8 mouse cellular contexts compared by ENCODE assay signal in genomic region chr10:37231936-37232556, GRCm38 (mm10).
A peak's percentile ranks its signal among the peaks of the same experiment; 100 is the strongest.
DNase-seq lines count a peak whose midpoint lies in the region; ATAC-seq and TF ChIP-seq lines count a peak whose summit lies in the region.

No protein-coding gene starts in this region.

- H3K36me3 ChIP-seq in ES-Bruce4 (ENCODE audit: control insufficient read depth, insufficient read depth, low read length, poor library complexity, severe bottlenecking) = no peaks in the 10 kb centered on the region
- H3K36me3 ChIP-seq in erythroblast, embryonic 14.5 days (ENCODE audit: control insufficient read depth) = no peaks in the 10 kb centered on the region
- no peaks in the 10 kb centered on the region for H3K36me3 ChIP-seq in hindbrain, embryonic 11.5 days (ENCODE audit: control insufficient read depth, insufficient read depth, low read length)
- no peaks in the 10 kb centered on the region for H3K36me3 ChIP-seq in liver, embryonic 11.5 days (ENCODE audit: control insufficient read depth, insufficient read depth, low read length)
- no peaks in the 10 kb centered on the region for H3K36me3 ChIP-seq in midbrain, postnatal 0 days (ENCODE audit: insufficient read depth, low read length)

- 0 out of 2 replicates have a peak, but pooled peaks have one; percentile 63 for TF ChIP-seq EP300 in ES-Bruce4 (IDR thresholded peaks at IDR 0.05; ENCODE audit: insufficient read depth, low read depth, low read length)

- no peaks in the 10 kb centered on the region for H3K27me3 ChIP-seq in ES-Bruce4 (ENCODE audit: control insufficient read depth, insufficient read depth, low read length, poor library complexity, severe bottlenecking)
- no peaks in the 10 kb centered on the region for H3K27me3 ChIP-seq in erythroblast, embryonic 14.5 days (ENCODE audit: control insufficient read depth)
- no peaks in the 10 kb centered on the region for H3K27me3 ChIP-seq in hindbrain, embryonic 11.5 days (ENCODE audit: control insufficient read depth, insufficient read depth, low read length)
- H3K27me3 ChIP-seq in liver, embryonic 11.5 days (replicated peaks; ENCODE audit: control insufficient read depth, insufficient read depth, low read length) = no peaks in the 10 kb centered on the region
- H3K27me3 ChIP-seq in midbrain, postnatal 0 days (ENCODE audit: insufficient read depth, low read length) = no peaks in the 10 kb centered on the region; the same call in 1 of the 2 replicates

- WGBS in hindbrain, embryonic 11.5 days = 18% methylated on average over 8 of the region's 12 CpGs
- 10% methylated on average over 11 of the region's 12 CpGs for WGBS in liver, embryonic 11.5 days
- WGBS in midbrain, postnatal 0 days = 13% methylated on average over 9 of the region's 12 CpGs

- H3K4me3 ChIP-seq in ES-Bruce4 (ENCODE audit: low read depth, low read length) = no peak overlapping the region
- H3K4me3 ChIP-seq in erythroblast, embryonic 14.5 days (replicated peaks) = peak overlapping the region; percentile 44
- H3K4me3 ChIP-seq in hindbrain, embryonic 11.5 days (ENCODE audit: low read depth, low read length) = no peak overlapping the region
- 0 out of 2 replicates have a peak overlapping the region, but pooled peaks have one; percentile 8 for H3K4me3 ChIP-seq in liver, embryonic 11.5 days (ENCODE audit: low read depth, low read length)
- no peak overlapping the region for H3K4me3 ChIP-seq in midbrain, postnatal 0 days (ENCODE audit: low read depth, low read length)

- H3K4me2 ChIP-seq in hindbrain, embryonic 11.5 days (replicated peaks; ENCODE audit: low read depth, low read length) = peak overlapping the region; percentile 20
- peak overlapping the region; percentile 46 for H3K4me2 ChIP-seq in liver, embryonic 11.5 days
- peak overlapping the region; percentile 30 for H3K4me2 ChIP-seq in midbrain, postnatal 0 days (ENCODE audit: low read depth, low read length, poor library complexity, severe bottlenecking)

- H3K9me3 ChIP-seq in ES-Bruce4 (replicated peaks; ENCODE audit: control insufficient read depth, insufficient read depth, low read length, poor library complexity, severe bottlenecking) = no peaks in the 10 kb centered on the region
- H3K9me3 ChIP-seq in erythroblast, embryonic 14.5 days (ENCODE audit: control insufficient read depth, low read length) = no peaks in the 10 kb centered on the region
- H3K9me3 ChIP-seq in hindbrain, embryonic 11.5 days (ENCODE audit: control insufficient read depth, low read length) = no peaks in the 10 kb centered on the region
- no peaks in the 10 kb centered on the region for H3K9me3 ChIP-seq in liver, embryonic 11.5 days (ENCODE audit: control insufficient read depth, low read length)
- no peaks in the 10 kb centered on the region for H3K9me3 ChIP-seq in midbrain, postnatal 0 days (ENCODE audit: low read length)

- peaks cover 5% of the 10 kb centered on the region for H3K4me1 ChIP-seq in ES-Bruce4 (ENCODE audit: control insufficient read depth, insufficient read depth, low read length)
- peaks cover 71% of the 10 kb centered on the region for H3K4me1 ChIP-seq in erythroblast, embryonic 14.5 days (ENCODE audit: control insufficient read depth)
- H3K4me1 ChIP-seq in hindbrain, embryonic 11.5 days (replicated peaks; ENCODE audit: control insufficient read depth, insufficient read depth, low read length) = no peaks in the 10 kb centered on the region
- peaks cover 25% of the 10 kb centered on the region for H3K4me1 ChIP-seq in liver, embryonic 11.5 days (replicated peaks; ENCODE audit: control insufficient read depth, insufficient read depth, low read length)
- H3K4me1 ChIP-seq in midbrain, postnatal 0 days (ENCODE audit: insufficient read depth, low read length) = no peaks in the 10 kb centered on the region

- no peak for TF ChIP-seq CTCF in ES-Bruce4 (IDR thresholded peaks at IDR 0.05; ENCODE audit: low read depth, low read length)
- no peak for TF ChIP-seq CTCF in midbrain, postnatal 0 days (IDR thresholded peaks at IDR 0.05)

- TF ChIP-seq POLR2A in ES-Bruce4 (IDR thresholded peaks at IDR 0.05; ENCODE audit: insufficient read depth, low read length) = no peak

- DNase-seq in 416B (ENCODE audit: low read depth) = peak; percentile 56
- peak; percentile 58 for DNase-seq in hindbrain, embryonic 11.5 days (ENCODE audit: low spot score)
- DNase-seq in liver, embryonic 11.5 days (ENCODE audit: low spot score) = peak; percentile 74
- peak; percentile 38 for DNase-seq in midbrain, postnatal 0 days (ENCODE audit: low spot score)
- peak; percentile 17 for DNase-seq in testis, postnatal 14 days (ENCODE audit: low spot score)
- DNase-seq in right cerebral cortex, postnatal 14 days = no peak

- H3K27ac ChIP-seq in ES-Bruce4 (ENCODE audit: insufficient read depth, low read length) = peak overlapping the region; percentile 39; the same call in 1 of the 2 replicates
- peak overlapping the region; percentile 1; the same call in 1 of the 2 replicates for H3K27ac ChIP-seq in hindbrain, embryonic 11.5 days (ENCODE audit: low read depth, low read length)
- H3K27ac ChIP-seq in liver, embryonic 11.5 days (ENCODE audit: low read depth, low read length) = peak overlapping the region; percentile 82
- no peak overlapping the region for H3K27ac ChIP-seq in midbrain, postnatal 0 days (ENCODE audit: low read depth, low read length)

- no peak overlapping the region for H3K9ac ChIP-seq in ES-Bruce4 (ENCODE audit: low read depth, poor library complexity, severe bottlenecking)
- no peak overlapping the region for H3K9ac ChIP-seq in hindbrain, embryonic 11.5 days (ENCODE audit: low read depth, low read length)
- H3K9ac ChIP-seq in liver, embryonic 11.5 days (ENCODE audit: low read depth, low read length) = 0 out of 2 replicates have a peak overlapping the region, but pooled peaks have one; percentile 32
- no peak overlapping the region for H3K9ac ChIP-seq in midbrain, postnatal 0 days (replicated peaks; ENCODE audit: low read length, poor library complexity, severe bottlenecking)

- ATAC-seq in hindbrain, embryonic 11.5 days (ENCODE audit: low FRiP score) = peak; percentile 92
- peak; percentile 97 for ATAC-seq in liver, embryonic 11.5 days (replicated peaks; ENCODE audit: low FRiP score)
- ATAC-seq in midbrain, postnatal 0 days (ENCODE audit: low FRiP score) = peak; percentile 66; the same call in 1 of the 2 replicates

Comparison
In these comparisons a context has a peak if more than half of its experiments do, and no peak if none do; other contexts are left out.
1. H3K4me3 ChIP-seq: peak in erythroblast, embryonic 14.5 days (single experiment) and liver, embryonic 11.5 days (single experiment); none in ES-Bruce4 (single experiment), hindbrain, embryonic 11.5 days (single experiment) and midbrain, postnatal 0 days (single experiment).
2. Peak in every context shown above with its lines, with median percentiles within 50 percentile points of each other: ATAC-seq and H3K4me2 ChIP-seq.